Mouse (Mus musculus) stomach, postnatal 0 days (tissue): Measurements from ENCODE around the gene Nfib. TPM values are rescaled to one million over a fixed set of nuclear protein-coding genes. Genes with fewer than 3 reads are reported as not detected.

Experiments used
- ATAC-seq: fragments of 200-750 bp; cut with Nextera tagmentation; 2 replicates; pipeline ENCODE4 v1.8.0; 2017; ENCODE audit not compliant: low FRiP score, low TSS enrichment
- DNase-seq: peaks from one replicate; pipeline ENCODE4 v3.0.0-alpha.2; 2016; ENCODE audit warnings: low spot score
- H3K27ac ChIP-seq: fragments of 300-500 bp; sonication (generic); replicated peaks from 2 replicates; pipeline ENCODE4 v1.5.1; 2014; ENCODE audit warnings: mild to moderate bottlenecking, control low read depth
- H3K27me3 ChIP-seq: fragments of 300-500 bp; sonication (generic); 2 replicates; pipeline ENCODE4 v1.6.1; 2014; ENCODE audit warnings: low read length; ENCODE audit not compliant: control insufficient read depth, insufficient read depth
- H3K36me3 ChIP-seq: fragments of 300-500 bp; sonication (generic); 2 replicates; pipeline ENCODE4 v1.6.1; 2014; ENCODE audit warnings: low read length, mixed read lengths; ENCODE audit not compliant: control insufficient read depth, insufficient read depth
- H3K4me1 ChIP-seq: fragments of 300-500 bp; sonication (generic); replicated peaks from 2 replicates; pipeline ENCODE4 v1.6.1; 2014; ENCODE audit warnings: antibody characterized with exemption; ENCODE audit not compliant: control insufficient read depth, insufficient read depth
- H3K4me2 ChIP-seq: fragments of 300-500 bp; sonication (generic); replicated peaks from 2 replicates; pipeline ENCODE4 v1.6.1; 2014; ENCODE audit warnings: low read depth, mild to moderate bottlenecking, control low read depth, moderate library complexity
- H3K4me3 ChIP-seq: fragments of 300-500 bp; sonication (generic); 2 replicates; pipeline ENCODE4 v1.5.1; 2014; ENCODE audit warnings: low read depth, low read length, control low read depth
- H3K9ac ChIP-seq: fragments of 300-500 bp; sonication (generic); 2 replicates; pipeline ENCODE4 v1.6.1; 2014; ENCODE audit warnings: mild to moderate bottlenecking, low read length, control low read depth, mixed read lengths
- H3K9me3 ChIP-seq: fragments of 300-500 bp; sonication (generic); 2 replicates; pipeline ENCODE4 v1.6.1; 2016; ENCODE audit warnings: low read length; ENCODE audit not compliant: control insufficient read depth
- CTCF ChIP-seq: IDR thresholded peaks from 2 replicates; pipeline ENCODE4 v1.5.1; 2016; ENCODE audit warnings: antibody characterized with exemption, low read depth, mild to moderate bottlenecking, moderate library complexity
- EP300 ChIP-seq: optimal IDR thresholded peaks from 2 replicates; pipeline ENCODE3; 2016; ENCODE audit warnings: antibody characterized with exemption
- WGBS: fragments of 180-500 bp; shearing (Covaris S2); extraction: QIAGEN DNeasy Blood & Tissue Kit; methylation state at CpG from one replicate; pipeline ENCODE4 v1.1.7; 2014; 5-methylcytosine and 5-hydroxymethylcytosine counted together
- polyA plus RNA-seq: library from polyadenylated mRNA; unstranded; fragments of >200 nt; fragmentation: Nextera tagmentation; extraction: Ambion mirVana; gene quantifications from 2 replicates; pipeline ENCODE4 v1.2.1, GENCODE M21; 2015

Gene Nfib
- polyA plus RNA-seq, 1 experiment from 2014 or later: 19.9 TPM

DNA sequence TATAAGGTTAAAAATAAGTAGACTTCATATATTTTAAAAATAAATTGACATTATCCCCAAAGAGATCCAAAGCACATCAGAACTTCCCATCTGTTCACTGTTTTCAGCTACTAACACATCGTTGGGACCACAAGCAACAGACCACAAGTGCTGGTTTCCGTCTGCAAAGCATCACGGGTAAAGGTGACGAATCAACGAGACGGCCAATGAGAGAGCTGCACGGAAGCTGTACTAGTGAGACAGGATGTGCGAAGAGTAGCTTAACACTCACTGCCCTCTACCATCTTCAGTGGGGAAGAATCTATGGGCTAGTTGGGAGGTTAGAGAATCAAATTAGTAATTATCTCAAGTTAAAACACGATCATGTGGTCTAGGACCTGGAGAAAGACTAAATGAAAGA, 302.9 kb downstream of the Nfib start:
- no peak for TF ChIP-seq CTCF
- TF ChIP-seq EP300: no peak
- Histone ChIP-seq H3K4me2 (no peak overlapping the region), H3K4me1 (peaks cover 8% of the 10 kb centered on the region), H3K27me3 (no peaks in the 10 kb centered on the region), H3K4me3 (no peak overlapping the region), H3K9ac (no peak overlapping the region), H3K27ac (no peak overlapping the region), H3K9me3 (no peaks in the 10 kb centered on the region), H3K36me3 (no peaks in the 10 kb centered on the region)
- DNase-seq (no peak), ATAC-seq (no peak)
- WGBS: 89% methylated on average over 9 of the region's 9 CpGs

DNA sequence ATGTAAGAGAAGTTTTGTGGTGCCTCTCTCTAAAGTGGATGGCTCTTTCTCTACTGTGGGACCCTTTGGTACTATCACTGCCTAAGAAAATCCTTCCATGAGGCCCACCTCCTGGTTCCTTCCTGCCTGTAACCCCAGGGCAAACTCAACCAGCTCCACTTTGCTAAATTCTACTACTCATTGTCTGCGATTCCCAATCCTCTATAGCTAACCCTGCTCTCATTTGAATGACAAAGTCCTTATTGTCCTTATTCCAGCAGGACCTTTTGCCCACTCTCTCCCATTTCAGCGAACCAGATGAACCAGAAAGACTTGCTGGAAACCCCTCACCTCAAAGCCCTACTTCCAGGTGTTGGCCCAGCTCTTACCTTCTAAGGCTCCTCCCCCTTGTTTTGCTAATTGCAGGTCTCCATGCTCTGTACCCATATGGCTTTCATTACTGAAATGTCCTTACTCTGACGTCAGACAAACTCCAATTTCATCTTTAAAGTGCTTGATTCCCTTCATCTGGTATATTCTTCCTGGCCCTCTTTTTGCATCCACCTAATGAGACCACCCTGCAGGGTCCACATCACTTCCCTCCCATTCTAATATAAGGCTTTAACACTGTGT, 304.0 kb downstream of the Nfib start:
- Histone ChIP-seq H3K9ac (no peak overlapping the region), H3K27ac (no peak overlapping the region; the same call in 1 of the 2 replicates), H3K4me2 (no peak overlapping the region), H3K9me3 (no peaks in the 10 kb centered on the region), H3K27me3 (no peaks in the 10 kb centered on the region), H3K4me3 (no peak overlapping the region), H3K4me1 (peaks cover 8% of the 10 kb centered on the region), H3K36me3 (no peaks in the 10 kb centered on the region)
- DNase-seq (no peak), ATAC-seq (no peak)
- WGBS: 47% methylated on average over 3 of the region's 3 CpGs
- TF ChIP-seq EP300: no peak
- no peak for TF ChIP-seq CTCF

DNA sequence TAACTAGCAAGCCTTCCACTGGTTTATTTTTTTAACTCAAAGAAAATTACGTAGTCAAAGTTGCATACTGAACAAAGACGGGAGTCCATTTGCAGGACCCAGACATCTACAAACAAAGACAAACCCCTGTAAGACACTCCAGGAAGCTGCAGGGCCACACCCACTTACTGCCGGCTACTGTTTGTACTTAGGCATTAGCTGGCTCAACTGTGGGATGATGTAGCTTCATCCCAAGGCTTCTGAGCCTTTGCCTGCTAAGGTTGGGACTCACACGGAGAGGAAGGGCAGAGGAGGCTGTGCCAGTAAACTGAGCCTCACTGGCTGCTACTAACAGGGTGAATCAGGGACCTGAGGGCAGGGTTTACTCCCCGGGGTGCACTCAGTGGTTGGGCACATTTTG, 305.0 kb downstream of the Nfib start:
- peak; percentile 73 for ATAC-seq

DNA sequence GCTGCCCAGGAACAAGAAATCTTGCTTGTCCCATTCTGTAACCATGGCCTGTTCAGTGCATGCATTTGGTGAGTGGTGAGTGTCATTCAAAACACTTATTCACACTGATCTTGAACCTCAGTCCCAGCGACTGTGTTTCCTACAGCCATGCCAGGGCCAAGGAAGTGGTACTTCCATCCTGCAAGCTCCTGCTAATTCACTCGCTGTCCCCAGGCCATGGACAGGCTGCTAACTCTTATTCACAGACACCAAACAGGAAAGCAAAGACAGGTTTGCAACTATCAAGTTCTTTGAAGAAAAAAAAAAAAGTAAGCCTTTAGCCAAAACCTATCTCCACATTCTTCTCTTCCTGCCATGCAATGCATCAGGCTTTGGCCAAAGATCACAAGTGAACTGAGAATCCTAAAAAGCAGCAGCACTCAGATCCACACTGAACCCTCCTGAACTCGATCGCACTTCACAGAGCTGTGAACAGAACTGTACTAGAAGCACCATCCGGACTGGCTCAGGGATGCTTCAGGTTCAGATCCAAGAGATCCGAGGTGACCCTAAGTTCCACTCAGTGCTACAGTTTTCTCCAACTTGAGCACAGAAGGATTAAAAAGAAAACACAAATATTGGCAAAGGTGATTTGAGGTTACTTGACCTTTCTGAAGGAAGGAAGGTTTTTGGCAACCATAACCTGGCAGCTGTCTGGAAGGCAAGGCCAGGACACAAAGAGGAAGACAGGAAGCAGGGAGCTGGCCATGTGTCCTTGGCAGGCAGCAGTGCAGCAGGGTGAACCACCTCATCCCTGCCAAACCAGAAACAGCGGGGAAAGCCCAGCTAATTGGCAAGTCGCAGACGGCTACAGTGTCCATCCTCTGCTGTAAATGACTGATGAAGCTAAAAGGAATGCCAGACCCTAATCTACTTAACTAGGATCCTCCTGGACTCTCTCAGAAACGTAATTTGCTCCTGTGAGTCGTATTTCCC, 305.9 kb downstream of the Nfib start:
- no peaks in the 10 kb centered on the region for H3K36me3 ChIP-seq
- no peak for TF ChIP-seq CTCF
- no peak for TF ChIP-seq EP300
- WGBS: 46% methylated on average over 11 of the region's 11 CpGs
- H3K4me1 ChIP-seq: peaks cover 8% of the 10 kb centered on the region
- H3K27ac ChIP-seq: peak overlapping the region; percentile 79
- ATAC-seq (peak; percentile 59; the same call in 1 of the 2 replicates), DNase-seq (no peak)
- no peak overlapping the region for H3K4me2 ChIP-seq
- H3K27me3 ChIP-seq: no peaks in the 10 kb centered on the region
- H3K9ac ChIP-seq: no peak overlapping the region
- H3K4me3 ChIP-seq: no peak overlapping the region
- H3K9me3 ChIP-seq: no peaks in the 10 kb centered on the region

More for the DNA sequence above, 305.0 kb downstream of the Nfib start:
- no peak overlapping the region for H3K9ac ChIP-seq
- H3K9me3 ChIP-seq: no peaks in the 10 kb centered on the region
- H3K4me1 ChIP-seq: peaks cover 8% of the 10 kb centered on the region
- peak overlapping the region; percentile 15; the same call in 1 of the 2 replicates for H3K4me2 ChIP-seq
- TF ChIP-seq EP300: no peak
- H3K4me3 ChIP-seq: no peak overlapping the region
- peak; percentile 44 for DNase-seq
- H3K27ac ChIP-seq: peak overlapping the region; percentile 79
- WGBS: 10% methylated on average over 5 of the region's 5 CpGs
- H3K27me3 ChIP-seq: no peaks in the 10 kb centered on the region
- no peaks in the 10 kb centered on the region for H3K36me3 ChIP-seq

DNA sequence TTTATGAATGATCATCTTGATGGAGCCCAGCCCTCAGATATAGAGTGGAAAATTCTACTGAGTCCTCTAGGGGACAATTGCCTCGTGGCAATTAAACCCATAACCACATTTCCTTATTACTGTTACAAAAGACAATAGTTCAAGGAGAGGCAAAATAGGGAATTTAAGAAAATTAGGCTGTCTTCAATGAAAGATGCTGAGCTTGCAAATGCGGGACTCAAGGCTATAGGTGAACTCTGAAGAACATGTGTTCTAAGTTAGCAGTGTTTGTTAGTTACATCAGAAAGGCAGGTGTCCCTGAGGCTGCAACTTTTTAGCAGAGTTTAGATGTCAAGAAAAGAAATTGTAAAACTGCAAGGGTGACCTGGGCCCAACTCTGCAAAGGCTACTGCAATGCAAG, 307.3 kb downstream of the Nfib start:
- H3K4me1 ChIP-seq: peaks cover 2% of the 10 kb centered on the region; the same call in 1 of the 2 replicates
- H3K4me2 ChIP-seq: no peak overlapping the region
- no peaks in the 10 kb centered on the region for H3K9me3 ChIP-seq
- no peak overlapping the region for H3K4me3 ChIP-seq
- WGBS: 81% methylated on average over 2 of the region's 2 CpGs
- no peak for ATAC-seq
- H3K27ac ChIP-seq: no peak overlapping the region
- no peak for DNase-seq
- H3K36me3 ChIP-seq: no peaks in the 10 kb centered on the region
- H3K9ac ChIP-seq: no peak overlapping the region
- no peak for TF ChIP-seq CTCF
- TF ChIP-seq EP300: no peak
- no peaks in the 10 kb centered on the region for H3K27me3 ChIP-seq

DNA sequence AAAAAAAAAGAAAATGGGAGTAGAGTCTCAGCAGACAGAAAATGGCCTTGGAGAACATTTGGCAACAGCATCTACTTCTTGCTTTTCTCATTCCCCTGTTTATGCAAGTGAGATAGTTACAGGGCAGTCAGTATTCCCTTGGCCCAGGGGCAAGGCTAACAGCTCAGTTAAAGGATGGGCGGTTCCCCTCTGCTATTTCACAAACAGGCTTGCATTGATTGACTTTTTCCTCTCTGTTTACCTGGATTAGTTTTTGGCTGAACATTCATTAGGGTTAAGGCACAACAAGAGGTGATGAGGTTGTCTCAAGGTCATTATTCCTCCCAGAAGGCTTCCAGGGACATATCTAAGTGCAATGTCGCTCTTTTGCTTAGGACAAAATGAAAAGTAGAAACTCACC, 308.7 kb downstream of the Nfib start:
- H3K4me3 ChIP-seq: no peak overlapping the region
- no peak overlapping the region for H3K4me2 ChIP-seq
- no peaks in the 10 kb centered on the region for H3K36me3 ChIP-seq
- TF ChIP-seq CTCF (no peak), EP300 (no peak)
- DNase-seq (no peak), ATAC-seq (no peak)
- no peaks in the 10 kb centered on the region for H3K9me3 ChIP-seq
- H3K4me1 ChIP-seq: peaks cover 2% of the 10 kb centered on the region; the same call in 1 of the 2 replicates
- H3K27ac ChIP-seq: no peak overlapping the region
- WGBS: 64% methylated on average over 2 of the region's 2 CpGs
- no peak overlapping the region for H3K9ac ChIP-seq
- H3K27me3 ChIP-seq: no peaks in the 10 kb centered on the region
